Mouse (Mus musculus) lung, postnatal 0 days (tissue): ENCODE results near the gene Serinc1. TPM values are rescaled to one million over a fixed set of nuclear protein-coding genes. Genes with fewer than 3 reads are reported as not detected.

ENCODE experiments used
- ATAC-seq: fragments of 200-750 bp; cut with Nextera tagmentation; 2 replicates; pipeline ENCODE4 v1.8.0; 2017; ENCODE audit warnings: moderate library complexity
- DNase-seq: peaks from one replicate; pipeline ENCODE4 v3.0.0-alpha.2; 2016; ENCODE audit warnings: low spot score
- H3K27ac ChIP-seq: fragments of 300-500 bp; sonication (generic); 2 replicates; pipeline ENCODE4 v1.5.1; 2014; ENCODE audit warnings: antibody characterized with exemption, mild to moderate bottlenecking, low read length, mixed read lengths
- H3K27me3 ChIP-seq: fragments of 300-500 bp; sonication (generic); replicated peaks from 2 replicates; pipeline ENCODE4 v1.6.1; 2014; ENCODE audit warnings: low read length, mixed read lengths; ENCODE audit not compliant: insufficient read depth
- H3K36me3 ChIP-seq: fragments of 300-500 bp; sonication (generic); 2 replicates; pipeline ENCODE4 v1.6.1; 2014; ENCODE audit warnings: low read length, mixed read lengths; ENCODE audit not compliant: insufficient read depth
- H3K4me1 ChIP-seq: fragments of 300-500 bp; sonication (generic); 2 replicates; pipeline ENCODE4 v1.6.1; 2014; ENCODE audit warnings: antibody characterized with exemption, low read depth, low read length, mixed read lengths; ENCODE audit not compliant: insufficient read depth
- H3K4me2 ChIP-seq: fragments of 300-500 bp; sonication (generic); replicated peaks from 2 replicates; pipeline ENCODE4 v1.6.1; 2014; ENCODE audit warnings: low read depth, mild to moderate bottlenecking, low read length, moderate library complexity, mixed read lengths
- H3K4me3 ChIP-seq: fragments of 300-500 bp; sonication (generic); 2 replicates; pipeline ENCODE4 v1.5.1; 2014; ENCODE audit warnings: low read depth, low read length
- H3K9ac ChIP-seq: fragments of 300-500 bp; sonication (generic); replicated peaks from 2 replicates; pipeline ENCODE4 v1.6.1; 2014; ENCODE audit warnings: low read depth, mild to moderate bottlenecking
- H3K9me3 ChIP-seq: fragments of 300-500 bp; sonication (generic); 2 replicates; pipeline ENCODE4 v1.6.1; 2016; ENCODE audit warnings: low read length, mixed read lengths
- CTCF ChIP-seq: IDR thresholded peaks from 2 replicates; pipeline ENCODE4 v1.5.1; 2016; ENCODE audit warnings: antibody characterized with exemption, mild to moderate bottlenecking
- EP300 ChIP-seq: IDR thresholded peaks from 2 replicates; pipeline ENCODE4 v1.6.1; 2016; ENCODE audit warnings: antibody characterized with exemption, mild to moderate bottlenecking, control low read depth
- WGBS: fragments of 180-500 bp; shearing (Covaris S2); extraction: QIAGEN DNeasy Blood & Tissue Kit; methylation state at CpG from one replicate; pipeline ENCODE4 v1.1.7; 2014; 5-methylcytosine and 5-hydroxymethylcytosine counted together
- polyA plus RNA-seq: library from polyadenylated mRNA; unstranded; fragments of >200 nt; fragmentation: Nextera tagmentation; extraction: Ambion mirVana; gene quantifications from 2 replicates; pipeline ENCODE4 v1.2.1, GENCODE M21; 2015

The Serinc1 gene
- polyA plus RNA-seq, 1 experiment from 2014 or later: 147 TPM

GRCm38 (mm10) chr10:57515278-57515677 lies 17.1 kb downstream of the Serinc1 start:
- no peaks in the 10 kb centered on the region for H3K4me1 ChIP-seq
- H3K4me3 ChIP-seq: no peak overlapping the region
- H3K27ac ChIP-seq: no peak overlapping the region
- H3K36me3 ChIP-seq: peaks cover 39% of the 10 kb centered on the region
- H3K9me3 ChIP-seq: no peaks in the 10 kb centered on the region
- H3K27me3 ChIP-seq: no peaks in the 10 kb centered on the region
- no peak for TF ChIP-seq CTCF
- no peak for TF ChIP-seq EP300
- no peak for ATAC-seq
- no peak overlapping the region for H3K9ac ChIP-seq
- no peak for DNase-seq
- 72% methylated on average over 1 of the region's 1 CpGs for WGBS
- H3K4me2 ChIP-seq: no peak overlapping the region

GRCm38 (mm10) chr10:57514616-57515015 lies 17.7 kb downstream of the Serinc1 start:
- no peak for ATAC-seq
- no peaks in the 10 kb centered on the region for H3K27me3 ChIP-seq
- WGBS: 95% methylated on average over 2 of the region's 2 CpGs
- no peaks in the 10 kb centered on the region for H3K4me1 ChIP-seq
- DNase-seq: no peak
- H3K4me3 ChIP-seq: no peak overlapping the region
- no peak overlapping the region for H3K4me2 ChIP-seq
- no peaks in the 10 kb centered on the region for H3K9me3 ChIP-seq
- H3K27ac ChIP-seq: no peak overlapping the region
- no peak overlapping the region for H3K9ac ChIP-seq
- H3K36me3 ChIP-seq: peaks cover 36% of the 10 kb centered on the region
- TF ChIP-seq EP300: no peak
- no peak for TF ChIP-seq CTCF

GRCm38 (mm10) chr10:57499414-57500156 lies 32.7 kb downstream of the Serinc1 start:
- H3K27ac ChIP-seq: no peak overlapping the region
- H3K4me1 ChIP-seq: no peaks in the 10 kb centered on the region
- no peak for DNase-seq
- WGBS: 75% methylated on average over 9 of the region's 9 CpGs
- H3K9ac ChIP-seq: no peak overlapping the region
- no peaks in the 10 kb centered on the region for H3K27me3 ChIP-seq
- ATAC-seq: no peak
- H3K4me3 ChIP-seq: no peak overlapping the region
- no peak overlapping the region for H3K4me2 ChIP-seq
- no peaks in the 10 kb centered on the region for H3K9me3 ChIP-seq
- H3K36me3 ChIP-seq: no peaks in the 10 kb centered on the region
- TF ChIP-seq CTCF (no peak), EP300 (no peak)

- peak; percentile 42 for DNase-seq
- ATAC-seq: no peak
- Histone ChIP-seq H3K4me1 (peaks cover 4% of the 10 kb centered on the region; the same call in 1 of the 2 replicates), H3K36me3 (no peaks in the 10 kb centered on the region), H3K9me3 (no peaks in the 10 kb centered on the region), H3K27ac (no peak overlapping the region), H3K4me3 (no peak overlapping the region), H3K9ac (no peak overlapping the region), H3K4me2 (no peak overlapping the region), H3K27me3 (no peaks in the 10 kb centered on the region)
- no peak for TF ChIP-seq EP300
- TF ChIP-seq CTCF: no peak
- WGBS: 84% methylated on average over 2 of the region's 2 CpGs
Observed at GRCm38 (mm10) chr10:57492050-57492449, 40.3 kb downstream of the Serinc1 start.

- H3K27me3 ChIP-seq: no peaks in the 10 kb centered on the region
- H3K27ac ChIP-seq: no peak overlapping the region
- no peaks in the 10 kb centered on the region for H3K36me3 ChIP-seq
- no peak overlapping the region for H3K9ac ChIP-seq
- DNase-seq (no peak), ATAC-seq (no peak)
- no peak overlapping the region for H3K4me3 ChIP-seq
- TF ChIP-seq CTCF: peak; percentile 24
- TF ChIP-seq EP300: no peak
- no peak overlapping the region for H3K4me2 ChIP-seq
- peaks cover 4% of the 10 kb centered on the region; the same call in 1 of the 2 replicates for H3K4me1 ChIP-seq
- no peaks in the 10 kb centered on the region for H3K9me3 ChIP-seq
Observed at GRCm38 (mm10) chr10:57488591-57488990, 43.7 kb downstream of the Serinc1 start.

GRCm38 (mm10) chr10:57487201-57487600 lies 45.1 kb downstream of the Serinc1 start:
- Histone ChIP-seq H3K4me2 (peak overlapping the region; percentile 77), H3K4me3 (peak overlapping the region; percentile 85), H3K9ac (peak overlapping the region; percentile 86; the same call in 1 of the 2 replicates), H3K27ac (no peak overlapping the region), H3K9me3 (no peaks in the 10 kb centered on the region), H3K27me3 (no peaks in the 10 kb centered on the region), H3K4me1 (peaks cover 4% of the 10 kb centered on the region; the same call in 1 of the 2 replicates), H3K36me3 (no peaks in the 10 kb centered on the region)
- no peak for TF ChIP-seq EP300
- no peak for TF ChIP-seq CTCF
- no peak for DNase-seq
- no peak for ATAC-seq
- 2% methylated on average over 8 of the region's 8 CpGs for WGBS
